Mouse (Mus musculus) limb, embryonic 12.5 days (tissue): ENCODE data around the gene Krtap28-13. TPM values are rescaled to one million over a fixed set of nuclear protein-coding genes. Genes with fewer than 3 reads are reported as not detected.

Experiments used
- ATAC-seq: fragments of 200-750 bp; cut with Nextera tagmentation; 2 replicates; pipeline ENCODE4 v1.8.0; 2017; ENCODE audit warnings: low read depth, moderate TSS enrichment; ENCODE audit not compliant: insufficient number of reproducible peaks, insufficient read depth, low FRiP score, low TSS enrichment
- H3K27ac ChIP-seq: fragments of 300-500 bp; sonication (generic); 2 replicates; pipeline ENCODE4 v1.5.1; 2016; ENCODE audit warnings: mild to moderate bottlenecking, moderate library complexity
- H3K27me3 ChIP-seq: fragments of 300-500 bp; sonication (generic); 2 replicates; pipeline ENCODE4 v1.6.1; 2016; ENCODE audit warnings: mild to moderate bottlenecking, moderate library complexity
- H3K36me3 ChIP-seq: fragments of 300-500 bp; sonication (generic); 2 replicates; pipeline ENCODE4 v1.6.1; 2016; ENCODE audit warnings: mild to moderate bottlenecking, moderate library complexity
- H3K4me1 ChIP-seq: fragments of 300-500 bp; sonication (generic); replicated peaks from 2 replicates; pipeline ENCODE4 v1.6.1; 2016
- H3K4me2 ChIP-seq: fragments of 300-500 bp; sonication (generic); 2 replicates; pipeline ENCODE4 v1.6.1; 2016; ENCODE audit warnings: mild to moderate bottlenecking, moderate library complexity
- H3K4me3 ChIP-seq: fragments of 300-500 bp; sonication (generic); replicated peaks from 2 replicates; pipeline ENCODE4 v1.5.1; 2016; ENCODE audit warnings: mild to moderate bottlenecking
- H3K9ac ChIP-seq: fragments of 300-500 bp; sonication (generic); replicated peaks from 2 replicates; pipeline ENCODE4 v1.6.1; 2016; ENCODE audit warnings: mild to moderate bottlenecking, moderate library complexity
- H3K9me3 ChIP-seq: fragments of 300-500 bp; sonication (generic); 2 replicates; pipeline ENCODE4 v1.6.1; 2016; ENCODE audit warnings: mild to moderate bottlenecking, moderate library complexity
- WGBS: fragments of 180-500 bp; shearing (Covaris S2); methylation state at CpG from one replicate; pipeline ENCODE4 v1.1.7; 2016; 5-methylcytosine and 5-hydroxymethylcytosine counted together
- polyA plus RNA-seq: library from polyadenylated mRNA; unstranded; fragments of >200 nt; fragmentation: Nextera tagmentation; extraction: Ambion mirVana; gene quantifications from 2 replicates; pipeline ENCODE4 v1.2.1, GENCODE M21; 2016

The Krtap28-13 gene
- polyA plus RNA-seq: not detected in 2 replicates

DNA sequence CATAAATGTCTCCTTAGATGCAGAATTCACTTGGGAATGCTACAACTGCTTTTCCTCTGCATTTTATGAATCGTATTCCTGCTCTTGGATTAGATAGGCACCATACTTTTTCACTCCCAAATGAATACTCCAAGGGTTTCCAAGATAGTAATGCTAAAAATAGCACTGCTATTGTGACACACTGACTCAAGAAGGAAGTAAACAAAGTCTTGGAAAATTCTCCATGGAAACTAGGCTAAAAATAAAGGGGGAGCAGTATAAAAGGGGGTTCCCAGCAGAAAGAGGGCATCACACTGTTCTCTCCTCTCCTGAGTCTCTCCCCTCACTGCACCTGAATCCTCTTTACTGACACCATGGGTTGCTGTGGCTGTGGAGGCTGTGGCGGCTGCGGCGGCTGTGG lies at the start of gene Krtap28-13:
Gene Krtap28-13, plus strand, starts transcription at position 288 of the 400 bp plus-strand sequence.
- Histone ChIP-seq H3K9me3 (no peaks in the 10 kb centered on the region), H3K9ac (no peak within 1 kb of the TSS), H3K4me1 (no peaks in the 10 kb centered on the region), H3K4me3 (no peak within 1 kb of the TSS), H3K27me3 (no peaks in the 10 kb centered on the region), H3K36me3 (no peaks in the 10 kb centered on the region), H3K27ac (no peak within 1 kb of the TSS), H3K4me2 (no peak within 1 kb of the TSS)
- no peak for ATAC-seq
- 88% methylated on average over 4 of the region's 4 CpGs for WGBS

- no peak overlapping the region for H3K9ac ChIP-seq
- H3K9me3 ChIP-seq: no peaks in the 10 kb centered on the region
- no peaks in the 10 kb centered on the region for H3K27me3 ChIP-seq
- no peak for ATAC-seq
- no peak overlapping the region for H3K27ac ChIP-seq
- H3K4me1 ChIP-seq: no peaks in the 10 kb centered on the region
- H3K4me2 ChIP-seq: no peak overlapping the region
- 89% methylated on average over 3 of the region's 3 CpGs for WGBS
- no peaks in the 10 kb centered on the region for H3K36me3 ChIP-seq
- no peak overlapping the region for H3K4me3 ChIP-seq
These were observed 46.3 kb upstream of the Krtap28-13 start for GRCm38 (mm10) chr1:83014477-83014876.

GRCm38 (mm10) chr1:83015329-83015879 lies 45.3 kb upstream of the Krtap28-13 start:
- H3K4me2 ChIP-seq: no peak overlapping the region
- H3K27ac ChIP-seq: no peak overlapping the region
- no peak for ATAC-seq
- H3K4me1 ChIP-seq: no peaks in the 10 kb centered on the region
- H3K9me3 ChIP-seq: no peaks in the 10 kb centered on the region
- no peak overlapping the region for H3K4me3 ChIP-seq
- H3K9ac ChIP-seq: no peak overlapping the region
- no peaks in the 10 kb centered on the region for H3K36me3 ChIP-seq
- WGBS: 74% methylated on average over 10 of the region's 10 CpGs
- H3K27me3 ChIP-seq: no peaks in the 10 kb centered on the region

- no peak overlapping the region for H3K4me2 ChIP-seq
These were observed 44.2 kb upstream of the Krtap28-13 start for GRCm38 (mm10) chr1:83016556-83016955.

DNA sequence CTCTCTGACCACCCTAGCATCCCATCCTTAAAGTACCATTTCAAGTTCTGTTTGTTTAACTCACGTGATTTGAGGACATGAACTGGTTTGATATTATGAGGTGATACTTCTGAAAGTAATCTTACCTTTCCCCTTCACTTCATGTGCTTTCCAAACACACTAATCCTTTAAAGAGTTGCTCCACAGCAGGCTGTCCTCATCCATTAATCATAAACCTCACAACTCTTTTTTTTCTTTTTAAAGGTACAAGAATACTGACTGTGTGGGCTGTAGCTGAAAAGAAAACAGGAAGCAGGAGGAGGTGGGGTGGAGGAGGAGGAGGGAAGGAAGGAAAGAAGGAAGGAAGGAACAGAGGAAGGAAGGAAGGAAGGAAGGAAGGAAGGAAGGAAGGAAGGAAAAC lies 28.8 kb upstream of the Krtap28-13 start:
- no peak for ATAC-seq
- WGBS: 40% methylated on average over 1 of the region's 1 CpGs
- no peaks in the 10 kb centered on the region for H3K36me3 ChIP-seq
- no peak overlapping the region for H3K4me2 ChIP-seq
- H3K27ac ChIP-seq: no peak overlapping the region
- H3K27me3 ChIP-seq: no peaks in the 10 kb centered on the region
- H3K4me1 ChIP-seq: peaks cover 10% of the 10 kb centered on the region; the same call in 1 of the 2 replicates
- no peak overlapping the region for H3K4me3 ChIP-seq
- no peaks in the 10 kb centered on the region for H3K9me3 ChIP-seq
- H3K9ac ChIP-seq: no peak overlapping the region

More at GRCm38 (mm10) chr1:83016556-83016955, 44.2 kb upstream of the Krtap28-13 start:
- Histone ChIP-seq H3K4me1 (no peaks in the 10 kb centered on the region), H3K9ac (no peak overlapping the region), H3K27ac (no peak overlapping the region), H3K36me3 (no peaks in the 10 kb centered on the region), H3K9me3 (no peaks in the 10 kb centered on the region), H3K4me3 (no peak overlapping the region), H3K27me3 (no peaks in the 10 kb centered on the region)
- ATAC-seq: no peak
- 70% methylated on average over 1 of the region's 1 CpGs for WGBS

DNA sequence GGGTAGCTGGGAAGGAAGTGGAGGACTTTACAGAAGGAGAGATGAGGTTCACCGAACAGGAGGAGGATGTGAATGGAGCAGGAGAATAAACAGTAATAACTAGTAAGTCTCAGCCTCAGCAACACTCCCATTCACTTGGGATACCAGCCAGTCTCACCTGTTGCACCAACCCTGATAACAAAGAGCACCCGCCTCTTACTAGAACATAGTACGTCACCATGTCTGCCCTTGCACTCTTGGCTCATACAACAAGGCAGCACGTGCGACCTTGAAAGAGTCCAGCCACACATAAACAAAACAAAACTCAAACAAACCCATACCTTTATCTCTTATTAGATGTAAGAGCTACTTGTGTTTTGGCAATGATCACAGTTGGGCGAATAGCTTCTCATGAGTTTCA lies 28.2 kb upstream of the Krtap28-13 start:
- WGBS: 90% methylated on average over 6 of the region's 6 CpGs
- Histone ChIP-seq H3K27ac (no peak overlapping the region), H3K4me2 (no peak overlapping the region), H3K4me1 (peaks cover 10% of the 10 kb centered on the region; the same call in 1 of the 2 replicates), H3K9ac (no peak overlapping the region), H3K27me3 (no peaks in the 10 kb centered on the region), H3K4me3 (no peak overlapping the region), H3K9me3 (no peaks in the 10 kb centered on the region), H3K36me3 (no peaks in the 10 kb centered on the region)
- no peak for ATAC-seq

GRCm38 (mm10) chr1:83034509-83034908 lies 26.2 kb upstream of the Krtap28-13 start:
- WGBS: 41% methylated on average over 5 of the region's 5 CpGs
- Histone ChIP-seq H3K27me3 (no peaks in the 10 kb centered on the region), H3K27ac (no peak overlapping the region), H3K36me3 (no peaks in the 10 kb centered on the region), H3K4me3 (no peak overlapping the region), H3K9ac (no peak overlapping the region), H3K4me1 (peaks cover 10% of the 10 kb centered on the region; the same call in 1 of the 2 replicates), H3K4me2 (no peak overlapping the region), H3K9me3 (no peaks in the 10 kb centered on the region)
- ATAC-seq: no peak

DNA sequence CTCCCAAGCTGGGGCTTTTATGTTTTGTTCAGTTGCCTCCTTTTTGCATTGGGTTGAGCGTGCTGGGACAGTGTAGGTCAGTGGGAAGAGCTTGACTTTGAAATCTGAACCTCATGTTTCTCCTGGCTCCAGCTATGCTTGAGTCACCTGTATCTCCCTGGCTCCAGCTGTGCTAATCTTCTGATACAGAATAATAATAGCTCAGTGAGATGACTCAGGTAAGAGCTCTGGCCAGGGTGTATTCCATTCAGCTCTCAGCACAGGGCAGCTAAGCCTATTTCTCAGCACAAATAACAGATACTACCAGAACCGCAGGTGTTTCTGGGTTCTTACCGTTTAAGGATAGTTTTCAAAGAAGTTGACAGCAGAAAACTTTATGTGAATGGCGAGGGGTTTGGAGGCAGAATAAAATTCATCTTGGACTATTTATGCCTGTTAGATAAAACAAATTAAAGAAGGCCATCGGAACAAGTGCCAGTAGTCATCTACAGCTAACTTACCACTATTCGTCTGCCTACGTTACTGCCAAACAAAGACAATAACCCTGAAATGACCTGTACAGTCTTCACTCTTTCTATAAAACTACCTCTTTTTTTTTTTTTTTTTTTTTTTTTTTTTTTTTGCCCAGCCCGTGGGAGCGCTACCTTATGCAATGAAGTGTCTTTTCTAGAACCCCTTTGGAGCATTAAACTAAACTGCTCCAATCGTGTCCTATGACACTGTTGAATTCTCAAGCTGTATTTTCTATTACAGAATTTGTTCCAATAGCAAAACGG lies 23.6 kb upstream of the Krtap28-13 start:
- peaks cover 10% of the 10 kb centered on the region; the same call in 1 of the 2 replicates for H3K4me1 ChIP-seq
- no peak overlapping the region for H3K9ac ChIP-seq
- no peak overlapping the region for H3K4me3 ChIP-seq
- no peak for ATAC-seq
- H3K9me3 ChIP-seq: no peaks in the 10 kb centered on the region
- H3K36me3 ChIP-seq: no peaks in the 10 kb centered on the region
- no peak overlapping the region for H3K27ac ChIP-seq
- peak overlapping the region; percentile 66 for H3K4me2 ChIP-seq
- peaks cover 2% of the 10 kb centered on the region; the same call in 1 of the 2 replicates for H3K27me3 ChIP-seq
- 69% methylated on average over 11 of the region's 11 CpGs for WGBS

DNA sequence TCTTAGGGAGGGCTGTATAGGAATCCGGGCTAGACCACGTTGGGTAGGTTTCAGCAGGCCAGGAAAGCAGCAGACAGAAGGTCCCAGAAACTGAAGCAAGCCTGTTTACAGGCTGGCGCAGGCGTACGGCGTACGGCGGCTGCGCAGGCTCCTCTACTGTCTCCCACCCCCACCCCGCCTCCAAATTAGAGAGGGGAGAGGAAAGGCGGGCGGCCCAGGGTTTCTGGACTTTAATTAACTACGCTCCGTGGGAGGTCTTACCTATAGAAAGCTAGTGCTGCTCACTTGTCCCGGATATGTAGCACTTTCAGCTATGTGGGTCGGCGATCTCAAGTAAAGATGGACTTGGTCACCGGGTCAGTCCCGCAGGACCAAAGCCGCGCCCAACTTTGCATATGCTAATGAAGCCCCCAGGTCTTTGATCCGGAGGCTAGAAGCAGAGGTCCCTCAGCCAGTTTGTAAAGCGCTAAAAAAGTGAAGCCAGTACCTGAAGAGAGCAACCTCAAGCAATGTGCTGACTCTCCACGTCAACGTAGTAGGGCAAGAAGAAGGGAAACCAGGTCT lies 22.5 kb upstream of the Krtap28-13 start, which contains the start of gene Slc19a3:
Gene Slc19a3, minus strand, starts transcription at position 340 of the 564 bp plus-strand sequence.
- WGBS: under 1% methylated on average over 25 of the region's 25 CpGs
- peak within 1 kb of the TSS; percentile 49 for H3K4me3 ChIP-seq
- no peaks in the 10 kb centered on the region for H3K36me3 ChIP-seq
- peaks cover 5% of the 10 kb centered on the region; the same call in 1 of the 2 replicates for H3K27me3 ChIP-seq
- peak within 1 kb of the TSS; percentile 59 for H3K9ac ChIP-seq
- H3K4me1 ChIP-seq: peaks cover 10% of the 10 kb centered on the region; the same call in 1 of the 2 replicates
- no peaks in the 10 kb centered on the region for H3K9me3 ChIP-seq
- ATAC-seq: peak; percentile 88
- peak within 1 kb of the TSS; percentile 37; the same call in 1 of the 2 replicates for H3K27ac ChIP-seq
- H3K4me2 ChIP-seq: peak within 1 kb of the TSS; percentile 66

- ATAC-seq: no peak
- WGBS: 73% methylated on average over 4 of the region's 4 CpGs
- H3K4me1 ChIP-seq: peaks cover 10% of the 10 kb centered on the region; the same call in 1 of the 2 replicates
- no peaks in the 10 kb centered on the region for H3K36me3 ChIP-seq
- no peak overlapping the region for H3K27ac ChIP-seq
- H3K4me2 ChIP-seq: no peak overlapping the region
- no peak overlapping the region for H3K4me3 ChIP-seq
- peaks cover 5% of the 10 kb centered on the region; the same call in 1 of the 2 replicates for H3K27me3 ChIP-seq
- no peak overlapping the region for H3K9ac ChIP-seq
- no peaks in the 10 kb centered on the region for H3K9me3 ChIP-seq
These were observed 21.6 kb upstream of the Krtap28-13 start for GRCm38 (mm10) chr1:83039080-83039479.

DNA sequence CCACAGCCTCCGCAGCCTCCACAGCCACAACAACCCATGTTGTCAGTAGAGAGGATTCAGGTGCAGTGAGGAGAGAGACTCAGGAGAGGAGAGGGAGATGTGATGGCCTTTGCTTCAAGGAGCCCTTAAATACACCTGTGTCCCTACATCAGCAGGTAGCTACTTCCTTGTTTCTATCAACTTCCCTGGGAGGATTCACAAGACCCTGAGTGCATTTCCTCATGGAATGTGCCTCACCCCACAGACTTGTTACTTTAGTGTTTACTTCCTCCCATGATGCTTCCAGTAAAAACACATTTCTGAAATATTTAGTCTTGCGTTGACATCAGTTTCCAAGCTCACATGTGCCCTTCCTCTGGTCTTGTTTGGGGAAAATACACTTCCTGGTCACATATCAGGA lies 18.4 kb upstream of the Krtap28-13 start, which contains the start of gene Krtap28-10:
Gene Krtap28-10, minus strand, starts transcription at position 101 of the 400 bp plus-strand sequence.
- Histone ChIP-seq H3K4me2 (no peak within 1 kb of the TSS), H3K9ac (no peak within 1 kb of the TSS), H3K36me3 (no peaks in the 10 kb centered on the region), H3K27ac (no peak within 1 kb of the TSS), H3K4me3 (no peak within 1 kb of the TSS), H3K9me3 (no peaks in the 10 kb centered on the region), H3K4me1 (no peaks in the 10 kb centered on the region), H3K27me3 (peaks cover 5% of the 10 kb centered on the region; the same call in 1 of the 2 replicates)
- WGBS: 90% methylated on average over 2 of the region's 2 CpGs
- no peak for ATAC-seq
